ENCODE assay signal across 29 mouse cellular contexts in the genomic region with DNA sequence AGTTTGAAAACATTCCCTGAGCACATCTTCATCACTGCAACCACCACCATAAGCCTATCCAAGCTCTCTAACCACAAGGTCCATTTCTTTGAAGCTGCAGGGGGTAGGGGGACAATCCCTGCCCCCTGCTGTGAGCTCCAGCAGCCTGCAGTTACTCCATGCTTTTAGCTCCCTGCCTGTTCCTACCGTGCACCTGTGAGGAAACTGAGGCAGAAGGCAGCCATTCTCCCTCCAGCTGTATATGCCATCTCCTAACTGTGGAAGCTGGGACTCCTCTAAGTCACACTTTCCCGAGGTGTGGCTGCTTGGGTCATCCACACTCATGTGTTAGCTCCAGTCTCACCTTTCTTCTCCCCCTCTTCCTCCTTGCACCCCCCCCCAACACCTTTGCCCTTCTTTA. TPM values are rescaled to one million over a fixed set of nuclear protein-coding genes. Genes with fewer than 3 reads are reported as not detected.
"Had no signal": no experiment of that assay in that cellular context is flagged by ENCODE, and none has a peak within 500 bp of the region (broad histone marks: within the 10 kb centered on the region; RNA-seq: fewer than 3 reads in every experiment).

No protein-coding gene starts in this region.

- H3K4me2 ChIP-seq: heart, embryonic 11.5 days; heart, embryonic 12.5 days; heart, embryonic 13.5 days; heart, embryonic 15.5 days; hindbrain, embryonic 12.5 days; hindbrain, embryonic 13.5 days; hindbrain, embryonic 14.5 days; hindbrain, embryonic 15.5 days; intestine, embryonic 15.5 days had no signal

- H3K9ac ChIP-seq: heart, embryonic 12.5 days; heart, embryonic 13.5 days; heart, embryonic 15.5 days; hindbrain, embryonic 12.5 days; hindbrain, embryonic 13.5 days; hindbrain, embryonic 14.5 days; hindbrain, embryonic 15.5 days; intestine, embryonic 15.5 days; kidney, embryonic 15.5 days had no signal

- ATAC-seq: hindbrain, embryonic 16.5 days; hindbrain, postnatal 0 days; inflammation-experienced regulatory T-cells, adult 6 months; intestine, embryonic 15.5 days; intestine, embryonic 16.5 days; intestine, postnatal 0 days had no signal

- H3K4me3 ChIP-seq: heart, embryonic 10.5 days; heart, embryonic 12.5 days; heart, embryonic 13.5 days; heart, embryonic 15.5 days; hindbrain, embryonic 10.5 days; hindbrain, embryonic 12.5 days; hindbrain, embryonic 13.5 days; hindbrain, embryonic 15.5 days; intestine, embryonic 15.5 days; kidney, embryonic 15.5 days; layer of hippocampus, adult 2 months had no signal

- H3K27me3 ChIP-seq: hindbrain, embryonic 12.5 days; hindbrain, embryonic 13.5 days; hindbrain, embryonic 15.5 days; intestine, embryonic 15.5 days had no signal

- DNase-seq: heart, postnatal 10 days; heart, postnatal 14 days; heart, postnatal 36 days; heart, postnatal 4 days; kidney, adult 11 months; kidney, adult 2 months; kidney, adult 8-10 months; kidney, adult 9 months; kidney, postnatal 14 days; layer of hippocampus, adult 9-11 months; layer of hippocampus, postnatal 36 days had no signal

- H3K36me3 ChIP-seq: heart, embryonic 10.5 days; heart, embryonic 12.5 days; heart, embryonic 13.5 days; heart, embryonic 15.5 days; hindbrain, embryonic 10.5 days; hindbrain, embryonic 12.5 days; hindbrain, embryonic 13.5 days; hindbrain, embryonic 15.5 days; intestine, embryonic 15.5 days; kidney, embryonic 15.5 days had no signal

- H3K27ac ChIP-seq: heart, embryonic 13.5 days; heart, embryonic 15.5 days; hindbrain, embryonic 12.5 days; hindbrain, embryonic 14.5 days; hindbrain, embryonic 15.5 days; hindbrain, postnatal 0 days; intestine, embryonic 15.5 days; layer of hippocampus, adult 2 months had no signal

- H3K9me3 ChIP-seq: heart, embryonic 10.5 days; heart, embryonic 12.5 days; heart, embryonic 13.5 days; heart, embryonic 15.5 days; hindbrain, embryonic 10.5 days; hindbrain, embryonic 12.5 days; hindbrain, embryonic 13.5 days; hindbrain, embryonic 15.5 days; intestine, embryonic 15.5 days; kidney, embryonic 15.5 days had no signal

RNA-seq across cellular contexts. Expression of gene Angpt4, which starts 4.1 kb away (rescaled TPM):
- polyA plus RNA-seq: inflammation-experienced regulatory T-cells, adult 6 months had no signal
